Mouse (Mus musculus): ENCODE measurements at regions not wholly inside any gene's neighbourhood (a gene's known extent, or its start where the extent isn't known, plus 50 kb on each side); places are given as distances from the start of the nearest gene placed in this dataset.

GRCm38 (mm10) chr1:138908860-138909259 lies 52.2 kb upstream of the 2310009B15Rik start:
- Histone ChIP-seq H3K27ac (ENCODE audit: low read depth, low read length) (no peak overlapping the region), H3K4me2 (no peak overlapping the region), H3K4me3 (ENCODE audit: low read depth, low read length) (no peak overlapping the region), H3K9me3 (ENCODE audit: control insufficient read depth, low read length) (no peaks in the 10 kb centered on the region), H3K36me3 (ENCODE audit: control insufficient read depth, insufficient read depth, low read length) (no peaks in the 10 kb centered on the region), H3K9ac (ENCODE audit: low read depth, low read length) (no peak overlapping the region), H3K27me3 (replicated peaks; ENCODE audit: control insufficient read depth, insufficient read depth, low read length) (no peaks in the 10 kb centered on the region), H3K4me1 (replicated peaks; ENCODE audit: control insufficient read depth, insufficient read depth, low read length) (no peaks in the 10 kb centered on the region; the same call in 1 of the 2 replicates)
- DNase-seq (ENCODE audit: low spot score): no peak
- WGBS: 68% methylated on average over 5 of the region's 5 CpGs
- no peak for ATAC-seq (replicated peaks; ENCODE audit: low FRiP score)

DNA sequence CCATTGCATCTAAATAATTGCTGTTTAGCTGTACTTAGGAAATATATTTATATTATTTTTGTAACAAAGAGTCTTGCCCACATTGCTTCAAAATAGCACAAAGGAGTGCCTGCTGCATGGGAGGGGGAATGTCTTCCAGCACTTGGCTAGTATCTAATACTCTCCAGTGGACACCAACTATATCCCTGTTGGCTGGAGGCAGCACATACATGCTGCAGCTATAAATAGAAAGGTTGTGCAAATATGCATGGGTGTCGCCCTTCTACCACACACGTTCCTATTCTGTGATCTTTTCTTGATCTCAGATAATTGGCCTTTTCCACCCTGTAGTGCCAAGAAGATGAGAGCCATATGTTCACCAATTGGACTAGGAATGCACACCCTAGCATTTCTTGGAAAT lies 53.0 kb upstream of the 2310009B15Rik start:
- no peak overlapping the region for H3K27ac ChIP-seq (ENCODE audit: low read depth, low read length)
- H3K4me2 ChIP-seq: no peak overlapping the region
- H3K4me1 ChIP-seq (replicated peaks; ENCODE audit: control insufficient read depth, insufficient read depth, low read length): no peaks in the 10 kb centered on the region; the same call in 1 of the 2 replicates
- no peak for DNase-seq (ENCODE audit: low spot score)
- H3K36me3 ChIP-seq (ENCODE audit: control insufficient read depth, insufficient read depth, low read length): no peaks in the 10 kb centered on the region
- ATAC-seq (replicated peaks; ENCODE audit: low FRiP score): no peak
- WGBS: 38% methylated on average over 2 of the region's 2 CpGs
- H3K9me3 ChIP-seq (ENCODE audit: control insufficient read depth, low read length): no peaks in the 10 kb centered on the region
- H3K27me3 ChIP-seq (replicated peaks; ENCODE audit: control insufficient read depth, insufficient read depth, low read length): no peaks in the 10 kb centered on the region
- no peak overlapping the region for H3K4me3 ChIP-seq (ENCODE audit: low read depth, low read length)
- H3K9ac ChIP-seq (ENCODE audit: low read depth, low read length): no peak overlapping the region

DNA sequence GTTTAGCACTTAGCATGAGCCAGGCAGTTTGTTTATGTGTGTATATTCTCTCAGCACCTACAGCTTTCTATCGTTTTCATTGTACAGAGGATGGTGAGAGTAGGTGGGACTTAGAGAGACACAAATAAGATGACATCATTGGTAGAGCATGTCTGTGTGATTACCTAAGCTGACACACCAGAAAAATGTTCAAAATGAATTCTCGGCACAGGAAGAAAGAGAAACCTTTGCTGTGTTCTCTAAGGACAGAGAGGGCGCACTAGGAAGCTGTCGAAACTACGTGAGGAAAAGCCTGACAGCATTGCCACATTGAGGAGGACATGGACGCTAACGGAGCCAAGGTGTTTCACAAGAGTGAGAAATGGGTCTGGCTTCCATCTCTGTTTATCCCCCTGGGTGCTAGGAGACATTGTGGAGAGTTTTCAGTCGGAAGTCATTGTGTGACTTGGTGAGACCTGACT lies 51.0 kb upstream of the Dennd1b start:
- DNase-seq (ENCODE audit: low spot score) (no peak), ATAC-seq (replicated peaks; ENCODE audit: low FRiP score) (no peak; the same call in 1 of the 2 replicates)
- Histone ChIP-seq H3K4me1 (replicated peaks; ENCODE audit: control insufficient read depth, insufficient read depth, low read length) (no peaks in the 10 kb centered on the region; the same call in 1 of the 2 replicates), H3K4me3 (ENCODE audit: low read depth, low read length) (no peak overlapping the region), H3K36me3 (ENCODE audit: control insufficient read depth, insufficient read depth, low read length) (no peaks in the 10 kb centered on the region), H3K27ac (ENCODE audit: low read depth, low read length) (no peak overlapping the region), H3K9me3 (ENCODE audit: control insufficient read depth, low read length) (no peaks in the 10 kb centered on the region), H3K9ac (ENCODE audit: low read depth, low read length) (no peak overlapping the region), H3K27me3 (replicated peaks; ENCODE audit: control insufficient read depth, insufficient read depth, low read length) (no peaks in the 10 kb centered on the region), H3K4me2 (peak overlapping the region; percentile 38)
- 37% methylated on average over 8 of the region's 8 CpGs for WGBS

DNA sequence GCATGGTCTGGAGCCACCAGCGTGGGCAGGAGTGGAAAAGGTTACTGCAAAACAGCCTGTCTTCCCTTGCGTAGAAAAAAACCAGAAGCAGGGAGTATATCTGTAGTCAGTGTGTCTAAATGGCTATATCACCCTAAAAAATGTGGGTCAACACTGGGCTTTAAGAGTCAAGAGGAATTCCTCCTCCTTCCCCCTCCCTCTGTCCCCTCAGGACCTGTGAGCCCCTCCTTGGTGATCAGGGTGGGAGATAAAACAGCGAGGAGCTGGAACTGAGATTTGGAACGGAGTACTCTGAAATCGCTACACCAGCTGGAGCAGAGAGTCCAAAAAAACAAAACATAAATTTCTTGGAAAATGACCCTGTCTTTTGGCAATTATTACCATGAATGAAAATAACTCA lies 50.3 kb upstream of the Dennd1b start:
- H3K4me1 ChIP-seq (replicated peaks; ENCODE audit: control insufficient read depth, insufficient read depth, low read length): no peaks in the 10 kb centered on the region; the same call in 1 of the 2 replicates
- H3K4me3 ChIP-seq (ENCODE audit: low read depth, low read length): no peak overlapping the region
- WGBS: 58% methylated on average over 5 of the region's 5 CpGs
- ATAC-seq (replicated peaks; ENCODE audit: low FRiP score) (no peak), DNase-seq (ENCODE audit: low spot score) (no peak)
- no peak overlapping the region for H3K27ac ChIP-seq (ENCODE audit: low read depth, low read length)
- H3K27me3 ChIP-seq (replicated peaks; ENCODE audit: control insufficient read depth, insufficient read depth, low read length): no peaks in the 10 kb centered on the region
- no peak overlapping the region for H3K4me2 ChIP-seq
- H3K36me3 ChIP-seq (ENCODE audit: control insufficient read depth, insufficient read depth, low read length): no peaks in the 10 kb centered on the region
- no peak overlapping the region for H3K9ac ChIP-seq (ENCODE audit: low read depth, low read length)
- no peaks in the 10 kb centered on the region for H3K9me3 ChIP-seq (ENCODE audit: control insufficient read depth, low read length)

- no peaks in the 10 kb centered on the region for H3K9me3 ChIP-seq (ENCODE audit: control insufficient read depth, low read length)
- H3K36me3 ChIP-seq (ENCODE audit: control insufficient read depth, insufficient read depth, low read length): no peaks in the 10 kb centered on the region
- 0 out of 2 replicates have a peak, but pooled peaks have one; percentile 5 for ATAC-seq (replicated peaks; ENCODE audit: low FRiP score)
- H3K4me3 ChIP-seq (ENCODE audit: low read depth, low read length): no peak overlapping the region
- H3K4me1 ChIP-seq (replicated peaks; ENCODE audit: control insufficient read depth, insufficient read depth, low read length): no peaks in the 10 kb centered on the region; the same call in 1 of the 2 replicates
- no peak for DNase-seq (ENCODE audit: low spot score)
- H3K27ac ChIP-seq (ENCODE audit: low read depth, low read length): no peak overlapping the region
- no peak overlapping the region for H3K4me2 ChIP-seq
- H3K9ac ChIP-seq (ENCODE audit: low read depth, low read length): no peak overlapping the region
- no peaks in the 10 kb centered on the region for H3K27me3 ChIP-seq (replicated peaks; ENCODE audit: control insufficient read depth, insufficient read depth, low read length)
- WGBS: 68% methylated on average over 4 of the region's 4 CpGs
Observed at GRCm38 (mm10) chr1:138913428-138913827, 49.8 kb upstream of the Dennd1b start.

All from liver, embryonic 11.5 days (tissue).